8 mouse cellular contexts compared by ENCODE assay signal in the genomic region with DNA sequence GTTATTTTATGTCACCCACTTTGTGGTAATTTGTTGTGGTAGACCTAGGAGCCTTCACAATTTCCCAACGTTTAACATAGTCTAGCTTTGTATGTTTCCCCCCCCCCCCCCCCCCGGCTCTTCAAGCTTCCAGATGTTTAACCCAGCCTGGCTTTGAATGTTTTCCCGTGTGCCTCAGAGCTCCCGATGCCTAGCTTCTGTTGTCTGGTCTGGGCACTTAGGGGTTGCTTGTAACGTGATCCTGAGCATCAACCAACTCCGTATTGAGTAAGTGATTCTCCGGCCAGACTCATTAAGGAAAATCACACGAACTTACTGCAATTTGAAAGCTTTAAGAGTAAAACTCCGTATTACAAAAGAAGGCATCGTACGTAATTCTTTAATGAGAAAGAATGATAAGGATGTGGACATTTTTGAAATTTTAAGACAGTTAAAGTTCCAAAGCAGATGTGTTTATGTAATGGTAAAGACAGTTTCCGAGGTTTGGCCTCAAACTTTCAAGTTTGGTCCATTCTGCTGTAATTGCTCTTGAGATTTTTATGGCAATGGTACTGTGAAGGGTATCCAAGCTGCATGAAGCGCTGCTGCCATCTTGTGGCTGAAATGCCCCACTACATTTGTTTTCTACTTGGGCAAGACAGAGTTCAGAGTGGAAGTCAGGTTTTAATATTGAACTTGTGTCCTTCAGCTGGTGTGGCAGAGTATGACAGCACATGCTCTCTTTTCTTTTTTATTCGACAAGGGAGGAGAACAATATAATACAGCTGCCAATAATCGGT.
DNase-seq lines count a peak whose midpoint lies in the region; ATAC-seq and TF ChIP-seq lines count a peak whose summit lies in the region.

No protein-coding gene starts in this region.

- ATAC-seq in midbrain, embryonic 11.5 days (ENCODE audit: low FRiP score) = peak; percentile 78
- no peak; the same call in 1 of the 2 replicates for ATAC-seq in megakaryocyte-erythroid progenitor cell, adult 5-6 weeks (replicated peaks; ENCODE audit: low FRiP score, low TSS enrichment, poor library complexity, severe bottlenecking)

- H3K4me2 ChIP-seq in midbrain, embryonic 11.5 days = no peak overlapping the region

- intact Hi-C loops in gastrocnemius, adult 2 months (cut with DNase I) = loop anchor here (2.0 to 10.0 kb wide), 5 partner anchors 119 to 1052 kb away; partner anchors contain the start of gene Kcnq5
- intact Hi-C loops in left cerebral cortex, adult 2 months (cut with DNase I) = loop anchor here (5.0 to 10.0 kb wide), 5 partner anchors 584 to 1101 kb away; partner anchors contain the start of gene Tmem14a

- H3K9ac ChIP-seq in midbrain, embryonic 11.5 days (ENCODE audit: low read length) = no peak overlapping the region

- H3K9me3 ChIP-seq in midbrain, embryonic 11.5 days (ENCODE audit: control insufficient read depth, low read length) = no peaks in the 10 kb centered on the region

- 0 out of 2 replicates have a peak, but pooled peaks cover 2% of the 10 kb centered on the region for H3K4me1 ChIP-seq in midbrain, embryonic 11.5 days (ENCODE audit: control insufficient read depth, insufficient read depth, low read length)

- 46% methylated on average over 15 of the region's 15 CpGs for WGBS in midbrain, embryonic 11.5 days

- DNase-seq in ZHBTc4 (ENCODE audit: low read depth, low spot score) = peak; percentile 79
- DNase-seq in cerebellum, postnatal 36 days = peak; percentile 81 to 89
- peak; percentile 69 for DNase-seq in gastrocnemius, adult 2 months
- DNase-seq in induced T-regulatory cell, adult 2 months (ENCODE audit: low read depth) = peak; percentile 74
- peak; percentile 82 to 88 for DNase-seq in left cerebral cortex, adult 2 months (ENCODE audit: extremely low spot score in 1 of 2, low spot score in 2 of 2)
- DNase-seq in midbrain, embryonic 11.5 days (ENCODE audit: low spot score, missing footprints) = peak; percentile 99
- DNase-seq in spleen, adult 18-20 months = peak; percentile 11 to 57

- no peaks in the 10 kb centered on the region for H3K36me3 ChIP-seq in midbrain, embryonic 11.5 days (ENCODE audit: control insufficient read depth, insufficient read depth, low read length)

- peak overlapping the region; percentile 1; the same call in 1 of the 2 replicates for H3K4me3 ChIP-seq in gastrocnemius, adult 2 months
- H3K4me3 ChIP-seq in left cerebral cortex, adult 2 months = no peak overlapping the region
- no peak overlapping the region for H3K4me3 ChIP-seq in midbrain, embryonic 11.5 days (ENCODE audit: low read depth, low read length)

- H3K27me3 ChIP-seq in midbrain, embryonic 11.5 days (ENCODE audit: control insufficient read depth, insufficient read depth, low read length) = no peaks in the 10 kb centered on the region

- TF ChIP-seq CTCF in gastrocnemius, adult 2 months (IDR thresholded peaks at IDR 0.05) = peak; percentile 97
- TF ChIP-seq CTCF in left cerebral cortex, adult 2 months (IDR thresholded peaks at IDR 0.05) = peak; percentile 96

- H3K27ac ChIP-seq in gastrocnemius, adult 2 months = no peak overlapping the region
- no peak overlapping the region for H3K27ac ChIP-seq in left cerebral cortex, adult 2 months
- no peak overlapping the region for H3K27ac ChIP-seq in midbrain, embryonic 11.5 days (ENCODE audit: low read depth, low read length)

Comparison
In these comparisons a context has a peak if more than half of its experiments do, and no peak if none do; other contexts are left out.
1. DNase-seq: peak in every context shown above with its lines; median percentile 99 in midbrain, embryonic 11.5 days; 85 in cerebellum, postnatal 36 days; 85 in left cerebral cortex, adult 2 months; 79 in ZHBTc4; 74 in induced T-regulatory cell, adult 2 months; 69 in gastrocnemius, adult 2 months; 34 in spleen, adult 18-20 months.